Mouse (Mus musculus) erythroid progenitor cell, adult 5-6 weeks (primary cell): ENCODE data around the gene Map4k5. TPM values are rescaled to one million over a fixed set of nuclear protein-coding genes. Genes with fewer than 3 reads are reported as not detected.
A peak's percentile ranks its signal among the peaks of the same experiment; 100 is the strongest.

Experiments used
- ATAC-seq: replicated peaks from 2 replicates; pipeline ENCODE4 v1.8.0; 2016; ENCODE audit warnings: moderate number of reproducible peaks, mild to moderate bottlenecking, moderate TSS enrichment, inconsistent platforms; ENCODE audit not compliant: poor library complexity, low FRiP score, severe bottlenecking
- total RNA-seq, 2 experiments: library from RNA; stranded (forward) in 1 of 2; stranded (reverse) in 1 of 2; fragments of 150-400 nt in 1 of 2; fragments of 186-747, 209-891 nt in 1 of 2; gene quantifications; 2 replicates each; pipeline versions ENCODE4 v1.2.3 to v1.2.4; 2015 to 2017; ENCODE audit warnings: low replicate concordance in 2 of 2

Gene Map4k5
- total RNA-seq, 2 experiments from 2014 or later = 224 to 300 TPM

- no peak for ATAC-seq
Observed at GRCm38 (mm10) chr12:69890051-69890450, 2.9 kb downstream of the Map4k5 start.

- no peak for ATAC-seq
Observed at GRCm38 (mm10) chr12:69888345-69888744, 4.7 kb downstream of the Map4k5 start.

GRCm38 (mm10) chr12:69887776-69888175 is 5.2 kb downstream of the Map4k5 start:
- no peak for ATAC-seq

- ATAC-seq = no peak
Observed at GRCm38 (mm10) chr12:69885170-69885923, 7.7 kb downstream of the Map4k5 start.

GRCm38 (mm10) chr12:69884053-69884452 is 8.9 kb downstream of the Map4k5 start:
- no peak for ATAC-seq

- no peak for ATAC-seq
Observed at GRCm38 (mm10) chr12:69881198-69881905, 11.6 kb downstream of the Map4k5 start.

- no peak for ATAC-seq
Observed at GRCm38 (mm10) chr12:69879739-69880138, 13.3 kb downstream of the Map4k5 start.

- no peak for ATAC-seq
Observed at GRCm38 (mm10) chr12:69879172-69879665, 13.8 kb downstream of the Map4k5 start.

GRCm38 (mm10) chr12:69877842-69878363 is 15.1 kb downstream of the Map4k5 start:
- ATAC-seq = 0 out of 2 replicates have a peak, but pooled peaks have one; percentile 37

- no peak for ATAC-seq
Observed at GRCm38 (mm10) chr12:69871632-69872031, 21.4 kb downstream of the Map4k5 start.

- no peak for ATAC-seq
Observed at GRCm38 (mm10) chr12:69867338-69867737, 25.7 kb downstream of the Map4k5 start.

- ATAC-seq = no peak
Observed at GRCm38 (mm10) chr12:69864164-69864692, 28.8 kb downstream of the Map4k5 start.

- no peak for ATAC-seq
Observed at GRCm38 (mm10) chr12:69863505-69863904, 29.5 kb downstream of the Map4k5 start.

- ATAC-seq = peak; percentile 88
Observed at GRCm38 (mm10) chr12:69858847-69859246, 34.2 kb downstream of the Map4k5 start.

GRCm38 (mm10) chr12:69857597-69857996 is 35.4 kb downstream of the Map4k5 start:
- peak; percentile 90 for ATAC-seq

GRCm38 (mm10) chr12:69856398-69856797 is 36.6 kb downstream of the Map4k5 start:
- ATAC-seq = no peak

- no peak for ATAC-seq
Observed at GRCm38 (mm10) chr12:69855641-69856300, 37.2 kb downstream of the Map4k5 start.

GRCm38 (mm10) chr12:69853942-69854341 is 39.1 kb downstream of the Map4k5 start:
- no peak for ATAC-seq

- ATAC-seq = no peak
Observed at GRCm38 (mm10) chr12:69853387-69853786, 39.6 kb downstream of the Map4k5 start.

- ATAC-seq = no peak
Observed at GRCm38 (mm10) chr12:69852288-69852687, 40.7 kb downstream of the Map4k5 start.
